ENCODE assay signal across 9 mouse cellular contexts in genomic region chr10:19187716-19188081, GRCm38 (mm10).
DNase-seq lines count a peak whose midpoint lies in the region; ATAC-seq and TF ChIP-seq lines count a peak whose summit lies in the region.
"Had no signal": no experiment of that assay in that cellular context is flagged by ENCODE, and none has a peak within 500 bp of the region (broad histone marks: within the 10 kb centered on the region; RNA-seq: fewer than 3 reads in every experiment).

No protein-coding gene starts in this region.

- H3K36me3 ChIP-seq in embryonic facial prominence, embryonic 11.5 days (replicated peaks; ENCODE audit: control insufficient read depth, insufficient read depth, low read depth, low read length), result no peaks in the 10 kb centered on the region
- no peaks in the 10 kb centered on the region for H3K36me3 ChIP-seq in embryonic facial prominence, embryonic 10.5 days (replicated peaks)
- H3K36me3 ChIP-seq in lung, embryonic 14.5 days (ENCODE audit: insufficient read depth), result no peaks in the 10 kb centered on the region
- H3K36me3 ChIP-seq in intestine, embryonic 16.5 days (ENCODE audit: control insufficient read depth, insufficient read depth, low read length), result no peaks in the 10 kb centered on the region
- no peaks in the 10 kb centered on the region for H3K36me3 ChIP-seq in neural tube, embryonic 15.5 days

- H3K4me1 ChIP-seq in embryonic facial prominence, embryonic 11.5 days (ENCODE audit: control insufficient read depth, insufficient read depth, low read length), result no peaks in the 10 kb centered on the region
- H3K4me1 ChIP-seq in embryonic facial prominence, embryonic 10.5 days, result peaks cover 14% of the 10 kb centered on the region
- H3K4me1 ChIP-seq in lung, embryonic 14.5 days (ENCODE audit: insufficient read depth), result no peaks in the 10 kb centered on the region; the same call in 1 of the 2 replicates
- peaks cover 15% of the 10 kb centered on the region for H3K4me1 ChIP-seq in intestine, embryonic 16.5 days (ENCODE audit: control insufficient read depth, insufficient read depth, low read length)
- H3K4me1 ChIP-seq in neural tube, embryonic 15.5 days, result peaks cover 6% of the 10 kb centered on the region; the same call in 1 of the 2 replicates

- no peak for TF ChIP-seq CTCF in lung, embryonic 14.5 days (IDR thresholded peaks at IDR 0.05; ENCODE audit: low read depth)

- ATAC-seq in embryonic facial prominence, embryonic 11.5 days (replicated peaks; ENCODE audit: insufficient number of reproducible peaks, low FRiP score, low TSS enrichment, low read depth), result no peak
- no peak for ATAC-seq in lung, embryonic 14.5 days (ENCODE audit: insufficient read depth)
- no peak for ATAC-seq in intestine, embryonic 16.5 days
- no peak for ATAC-seq in neural tube, embryonic 15.5 days (ENCODE audit: low FRiP score)

- H3K9ac ChIP-seq in embryonic facial prominence, embryonic 11.5 days (replicated peaks; ENCODE audit: low read length), result no peak overlapping the region
- no peak overlapping the region for H3K9ac ChIP-seq in lung, embryonic 14.5 days
- peak overlapping the region; percentile 74 for H3K9ac ChIP-seq in intestine, embryonic 16.5 days (ENCODE audit: low read depth, low read length)
- peak overlapping the region; percentile 34 for H3K9ac ChIP-seq in neural tube, embryonic 15.5 days (replicated peaks)

- H3K4me2 ChIP-seq in embryonic facial prominence, embryonic 11.5 days (ENCODE audit: low read depth, low read length), result peak overlapping the region; percentile 23
- H3K4me2 ChIP-seq in lung, embryonic 14.5 days, result peak overlapping the region; percentile 47; the same call in 1 of the 2 replicates
- H3K4me2 ChIP-seq in intestine, embryonic 16.5 days (ENCODE audit: low read depth, low read length), result peak overlapping the region; percentile 58
- H3K4me2 ChIP-seq in neural tube, embryonic 15.5 days, result peak overlapping the region; percentile 57

- H3K4me3 ChIP-seq in embryonic facial prominence, embryonic 11.5 days (ENCODE audit: low read depth, low read length), result no peak overlapping the region; the same call in 1 of the 2 replicates
- no peak overlapping the region for H3K4me3 ChIP-seq in embryonic facial prominence, embryonic 10.5 days
- H3K4me3 ChIP-seq in lung, embryonic 14.5 days (ENCODE audit: low read depth, low read length), result no peak overlapping the region
- H3K4me3 ChIP-seq in intestine, embryonic 16.5 days (ENCODE audit: low read length), result peak overlapping the region; percentile 45
- peak overlapping the region; percentile 29 for H3K4me3 ChIP-seq in neural tube, embryonic 15.5 days (replicated peaks)

- no peak overlapping the region for H3K27ac ChIP-seq in embryonic facial prominence, embryonic 11.5 days (replicated peaks; ENCODE audit: low read depth, low read length)
- no peak overlapping the region for H3K27ac ChIP-seq in embryonic facial prominence, embryonic 10.5 days (replicated peaks)
- H3K27ac ChIP-seq in lung, embryonic 14.5 days (ENCODE audit: low read depth), result no peak overlapping the region
- H3K27ac ChIP-seq in intestine, embryonic 16.5 days (ENCODE audit: low read length), result peak overlapping the region; percentile 94
- no peak overlapping the region for H3K27ac ChIP-seq in neural tube, embryonic 15.5 days (replicated peaks)

- H3K9me3 ChIP-seq in embryonic facial prominence, embryonic 11.5 days (replicated peaks; ENCODE audit: control insufficient read depth, low read length), result no peaks in the 10 kb centered on the region
- H3K9me3 ChIP-seq in embryonic facial prominence, embryonic 10.5 days, result no peaks in the 10 kb centered on the region
- H3K9me3 ChIP-seq in lung, embryonic 14.5 days (ENCODE audit: low read depth, low read length), result no peaks in the 10 kb centered on the region
- no peaks in the 10 kb centered on the region for H3K9me3 ChIP-seq in intestine, embryonic 16.5 days (ENCODE audit: control insufficient read depth, low read length)
- no peaks in the 10 kb centered on the region for H3K9me3 ChIP-seq in neural tube, embryonic 15.5 days (replicated peaks)

- H3K27me3 ChIP-seq in embryonic facial prominence, embryonic 11.5 days (ENCODE audit: control insufficient read depth, insufficient read depth, low read length), result no peaks in the 10 kb centered on the region
- peaks cover 25% of the 10 kb centered on the region for H3K27me3 ChIP-seq in embryonic facial prominence, embryonic 10.5 days (replicated peaks; ENCODE audit: low read depth, poor library complexity, severe bottlenecking)
- H3K27me3 ChIP-seq in lung, embryonic 14.5 days (ENCODE audit: insufficient read depth, low read length), result peaks cover 5% of the 10 kb centered on the region; the same call in 1 of the 2 replicates
- H3K27me3 ChIP-seq in intestine, embryonic 16.5 days (replicated peaks; ENCODE audit: control insufficient read depth, insufficient read depth, low read length), result no peaks in the 10 kb centered on the region; the same call in 1 of the 2 replicates
- H3K27me3 ChIP-seq in neural tube, embryonic 15.5 days (replicated peaks), result 0 out of 2 replicates have a peak, but pooled peaks cover 3% of the 10 kb centered on the region

- WGBS in embryonic facial prominence, embryonic 11.5 days, result 53% methylated on average over 4 of the region's 4 CpGs
- 62% methylated on average over 4 of the region's 4 CpGs for WGBS in embryonic facial prominence, embryonic 10.5 days
- 42% methylated on average over 4 of the region's 4 CpGs for WGBS in lung, embryonic 14.5 days
- 35% methylated on average over 4 of the region's 4 CpGs for WGBS in intestine, embryonic 16.5 days
- 42% methylated on average over 4 of the region's 4 CpGs for WGBS in neural tube, embryonic 15.5 days

- DNase-seq in embryonic facial prominence, embryonic 11.5 days (ENCODE audit: low spot score), result no peak
- DNase-seq in embryonic facial prominence, embryonic 10.5 days (ENCODE audit: low spot score), result no peak
- DNase-seq in lung, embryonic 14.5 days, result no peak
- no peak for DNase-seq in lung, postnatal 14 days
- no peak for DNase-seq in gastrocnemius, adult 18-20 months (ENCODE audit: low spot score)
- DNase-seq in right cerebral cortex, adult 2 months (ENCODE audit: low spot score in 2 of 2), result no peak
- DNase-seq: gastrocnemius, postnatal 14 days had no signal

Comparison
In these comparisons a context has a peak if more than half of its experiments do, and no peak if none do; other contexts are left out.
1. H3K4me3 ChIP-seq: peak in intestine, embryonic 16.5 days (single experiment) and neural tube, embryonic 15.5 days (single experiment); none in embryonic facial prominence, embryonic 11.5 days (single experiment), embryonic facial prominence, embryonic 10.5 days (single experiment) and lung, embryonic 14.5 days (single experiment).
2. H3K9ac ChIP-seq: peak in intestine, embryonic 16.5 days (single experiment) and neural tube, embryonic 15.5 days (single experiment); none in embryonic facial prominence, embryonic 11.5 days (single experiment) and lung, embryonic 14.5 days (single experiment).
3. Peak in every context shown above with its lines, with median percentiles within 50 percentile points of each other: H3K4me2 ChIP-seq.